Mouse (Mus musculus): Measurements from ENCODE around the gene Col10a1.
"Not testable (repeated sequence)": the region's sequence is repeated elsewhere in the genome, so short reads cannot be mapped to it uniquely, and the experiment has no call there.

Col10a1 gene

DNA sequence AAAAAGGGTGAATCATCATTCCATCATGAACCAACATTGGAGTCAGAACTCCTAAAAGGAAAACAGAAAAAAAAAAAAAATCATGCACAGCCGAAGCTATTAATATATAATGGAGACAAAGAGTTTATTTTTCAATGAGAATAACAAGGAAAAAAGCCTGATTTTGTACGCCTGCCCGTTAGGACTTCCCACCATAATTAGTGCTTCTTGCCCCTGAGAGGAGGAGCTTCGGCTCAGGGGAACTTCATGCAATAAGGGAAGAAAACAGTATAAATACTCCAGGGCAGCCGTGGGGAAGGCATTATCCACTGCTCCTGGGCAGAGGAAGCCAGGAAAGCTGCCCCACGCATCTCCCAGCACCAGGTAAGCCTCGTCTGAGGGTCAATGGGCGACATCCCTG, at the start of gene Col10a1:
TSS of gene Col10a1 (plus strand) at position 301 of the 400 bp plus-strand sequence.
- in situ Hi-C loops (cut with MseI, MboI): no loop called here

- in situ Hi-C loops (cut with MseI, MboI): no loop called here
Observed at GRCm38 (mm10) chr10:34341014-34341413, 48.8 kb upstream of the Col10a1 start.

DNA sequence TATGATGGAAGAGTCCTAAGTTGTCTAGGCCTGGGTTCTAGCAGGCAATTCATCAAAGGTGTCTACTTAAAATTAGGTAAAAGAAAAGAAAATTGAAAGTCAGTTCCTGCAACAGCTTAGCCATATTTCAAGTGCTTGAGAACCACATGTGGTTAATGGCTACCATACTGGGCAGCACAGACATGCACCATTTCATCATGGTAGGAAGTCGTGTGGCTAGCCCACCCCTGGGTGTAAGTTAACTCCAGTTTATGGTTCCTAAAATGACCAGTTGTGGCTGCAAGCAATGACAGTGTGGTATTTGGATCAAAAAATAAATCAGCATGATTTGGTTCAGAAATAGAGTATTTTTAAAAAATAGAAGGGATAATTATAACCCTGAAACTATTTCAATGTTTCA, 47.9 kb upstream of the Col10a1 start:
- in situ Hi-C loops (cut with MseI, MboI): no loop called here

GRCm38 (mm10) chr10:34352166-34352565, 37.6 kb upstream of the Col10a1 start:
- in situ Hi-C loops (cut with MseI, MboI): no loop called here

DNA sequence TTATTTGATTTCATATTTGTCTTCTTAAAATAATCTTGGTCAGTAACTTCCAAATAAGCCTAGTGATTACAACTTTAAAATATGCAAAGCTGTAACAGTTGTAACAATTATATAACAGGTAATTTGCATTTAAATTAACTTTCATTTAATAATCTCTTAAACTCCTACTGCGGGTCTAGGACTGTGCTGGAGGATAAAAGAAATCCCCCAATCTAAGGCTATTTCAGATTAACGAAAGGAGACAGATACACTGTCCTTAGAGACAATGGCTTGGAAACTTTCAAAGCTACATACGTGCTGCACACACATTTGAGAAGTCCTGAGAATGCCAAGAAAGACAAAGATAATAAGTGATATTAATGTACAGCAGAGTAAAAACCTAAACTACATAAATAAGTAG, 31.5 kb upstream of the Col10a1 start:
- in situ Hi-C loops (cut with MseI, MboI): no loop called here

DNA sequence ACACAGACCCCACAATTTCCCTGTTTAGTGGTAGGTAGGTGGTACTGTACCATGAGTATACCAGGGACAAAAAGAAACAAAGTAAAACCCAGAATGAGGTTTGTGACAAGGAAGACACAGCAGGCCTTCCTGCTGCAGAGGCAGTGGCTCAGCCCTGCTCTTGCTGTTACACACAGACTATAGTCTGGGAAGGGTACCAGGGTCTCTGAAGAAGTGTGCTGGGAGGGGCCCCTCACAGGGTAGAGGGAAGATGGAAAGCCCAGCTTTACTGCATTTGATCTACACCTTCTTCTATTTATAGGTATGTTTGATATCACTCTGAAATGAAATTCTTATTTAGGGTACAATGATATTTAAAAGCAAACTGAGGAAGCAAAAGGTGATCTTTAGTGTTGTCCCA, 26.0 kb upstream of the Col10a1 start:
- in situ Hi-C loops (cut with MseI, MboI): no loop called here

GRCm38 (mm10) chr10:34368138-34368537, 21.6 kb upstream of the Col10a1 start:
- in situ Hi-C loops (cut with MseI, MboI): no loop called here

GRCm38 (mm10) chr10:34373332-34373731, 16.4 kb upstream of the Col10a1 start:
- in situ Hi-C loops (cut with MseI, MboI): no loop called here

GRCm38 (mm10) chr10:34385636-34386035, 4.1 kb upstream of the Col10a1 start:
- in situ Hi-C loops (cut with MseI, MboI): no loop called here

DNA sequence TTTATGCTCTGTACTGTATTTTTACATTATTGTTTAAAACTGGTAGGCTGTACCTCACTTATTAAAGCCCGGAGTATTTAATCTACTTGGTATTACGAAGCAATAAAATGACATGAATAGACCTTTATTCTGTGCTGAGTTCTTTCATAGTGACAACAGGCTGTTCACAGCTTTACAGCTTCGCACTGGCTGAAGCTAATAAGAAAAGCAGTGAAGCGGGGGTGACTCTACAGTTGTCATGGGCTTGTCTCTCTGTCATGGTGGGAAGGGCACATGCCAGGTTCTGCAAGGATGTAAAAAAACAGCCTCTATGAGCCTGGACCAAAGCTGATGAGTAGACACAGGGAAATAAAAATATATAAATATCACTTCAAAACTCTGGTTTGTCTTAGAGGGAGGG, 7.2 kb downstream of the Col10a1 start:
- in situ Hi-C loops (cut with MseI, MboI): no loop called here

DNA sequence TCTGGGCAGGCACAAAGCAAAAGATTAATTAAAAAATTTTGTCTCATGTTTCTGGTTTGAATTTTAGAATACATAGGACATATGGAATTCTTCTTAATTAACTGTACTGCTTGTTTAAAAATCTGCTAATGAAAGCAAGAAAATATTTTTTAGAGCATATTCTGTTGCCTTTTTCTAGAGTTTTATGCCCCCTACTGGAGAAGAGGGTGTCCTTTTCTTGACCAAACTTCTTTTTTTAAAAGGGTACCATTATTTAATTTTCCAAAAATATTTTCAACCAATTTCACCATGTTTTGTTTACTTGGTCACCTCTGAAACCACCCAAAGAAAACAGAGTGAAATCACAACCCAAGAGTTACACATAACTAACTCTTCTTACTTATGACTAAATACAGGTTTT, 9.5 kb downstream of the Col10a1 start:
- in situ Hi-C loops (cut with MseI, MboI): no loop called here

DNA sequence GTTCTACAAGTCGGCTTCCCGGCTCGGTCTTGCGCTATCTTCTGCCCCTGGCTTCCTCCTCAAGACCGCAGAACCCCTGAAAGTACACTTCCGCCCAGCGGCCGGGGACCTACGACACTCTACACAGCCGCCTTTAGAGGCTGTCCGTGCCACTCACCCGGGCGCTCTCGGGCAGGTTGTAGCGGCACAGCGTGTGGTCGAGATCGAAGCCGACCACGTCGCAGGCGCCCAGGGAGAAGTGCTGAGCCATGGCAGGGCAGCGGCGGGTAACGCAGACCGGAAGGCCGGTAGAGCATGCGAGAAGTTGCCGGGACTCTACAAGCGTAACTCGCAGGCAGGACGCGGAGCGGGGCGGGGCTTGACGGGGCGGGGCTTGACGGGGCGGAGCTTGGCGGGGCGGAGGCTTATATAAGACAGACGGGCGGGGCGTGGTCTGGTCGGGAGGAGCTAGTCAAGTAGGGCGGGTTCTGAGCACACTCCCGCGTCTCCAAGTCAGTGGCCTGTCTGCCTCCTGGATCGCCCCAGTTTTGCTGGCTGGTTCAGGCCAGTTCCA, 28.5 kb downstream of the Col10a1 start, which contains the start of gene Nt5dc1:
TSS of gene Nt5dc1 (minus strand) at position 349 of the 553 bp plus-strand sequence.
- in situ Hi-C loops (cut with MseI, MboI): no loop called here

GRCm38 (mm10) chr10:34418794-34419193, 29.0 kb downstream of the Col10a1 start:
- in situ Hi-C loops (cut with MseI, MboI): not testable (repeated sequence)

DNA sequence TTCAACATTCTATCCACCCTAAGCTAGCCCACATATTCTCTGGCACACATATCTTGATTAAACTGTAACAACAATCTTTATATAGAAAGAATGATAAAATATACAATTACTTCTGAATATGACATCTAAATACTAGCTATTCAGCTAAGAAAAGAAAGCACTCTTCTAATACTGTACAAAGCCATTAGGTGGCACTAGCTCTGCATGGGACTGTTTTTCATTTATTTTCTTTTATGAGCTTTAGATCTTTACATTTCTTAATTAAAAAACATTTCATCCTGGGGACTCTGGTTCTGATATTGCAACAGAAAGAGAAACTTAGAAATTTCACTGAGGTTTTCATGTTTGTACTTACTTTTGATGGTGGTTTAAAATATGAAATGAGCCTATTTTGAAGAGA, 42.0 kb downstream of the Col10a1 start:
- in situ Hi-C loops (cut with MseI, MboI): no loop called here

- in situ Hi-C loops (cut with MseI, MboI): not testable (repeated sequence)
Observed at GRCm38 (mm10) chr10:34434191-34434590, 44.4 kb downstream of the Col10a1 start.

Measured in mouse trophoblast stem cell (cell line).